Mouse (Mus musculus): ENCODE data around the gene Adam11. TPM values are rescaled to one million over a fixed set of nuclear protein-coding genes. Genes with fewer than 3 reads are reported as not detected.
"Not testable (repeated sequence)": the region's sequence is repeated elsewhere in the genome, so short reads cannot be mapped to it uniquely, and the experiment has no call there.

The Adam11 gene
- 1 to 10 TPM; 2.9 to 3.4 TPM for total RNA-seq (2021)
- 9.2 and 11.0 TPM in 2 replicates for polyA plus RNA-seq (2012; rRNA removed)
- long read RNA-seq, partial matches to known transcripts, result 0 of 3 reads
- long read RNA-seq, other reads (novel, unspliced or antisense), result 3 of 3 reads

DNA sequence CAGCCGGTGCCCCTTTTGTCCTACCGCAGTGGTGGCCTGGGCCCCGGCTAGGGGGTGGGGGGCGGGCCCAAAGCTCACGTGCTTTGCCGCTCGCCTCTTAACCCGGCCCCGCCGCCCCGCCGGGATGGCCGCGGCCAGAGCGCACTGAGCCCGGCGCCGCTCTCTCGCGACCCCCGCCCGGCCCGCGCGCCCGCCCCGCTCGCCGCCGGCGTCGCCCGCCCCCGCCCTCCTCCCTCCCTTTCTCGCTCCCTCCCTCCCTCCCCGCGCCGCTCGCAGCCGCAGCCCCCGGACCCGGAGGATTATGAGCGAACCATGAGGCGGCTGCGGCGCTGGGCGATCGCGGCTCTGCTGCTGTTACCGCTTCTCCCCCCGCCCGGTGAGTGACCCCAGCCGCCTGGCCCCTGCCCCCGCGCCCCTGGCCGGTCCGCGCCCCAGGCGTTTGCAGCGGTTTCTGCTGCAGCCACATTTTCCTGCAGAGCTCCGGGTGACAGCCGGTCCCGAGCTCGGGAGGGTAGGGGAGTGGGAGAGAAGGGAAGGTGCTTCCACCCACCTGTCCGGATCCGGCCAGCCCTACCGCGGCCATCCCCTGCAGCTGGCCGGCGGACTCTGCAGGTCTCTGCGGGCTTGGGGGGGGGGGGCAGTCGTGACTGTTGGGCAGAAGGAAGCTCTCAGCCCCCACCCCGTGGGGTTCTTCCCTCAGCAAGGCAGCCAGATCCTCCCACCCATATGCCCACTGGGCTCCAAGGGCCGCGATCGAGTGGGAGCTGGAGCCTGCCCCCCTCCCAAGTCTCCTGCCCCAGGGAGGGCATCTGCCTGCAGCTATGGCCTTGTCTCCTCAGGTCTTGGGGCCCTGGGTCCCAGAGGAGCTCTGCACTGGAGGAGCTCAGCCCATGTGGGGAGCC, at the start of gene Adam11:
Gene Adam11, plus strand, starts transcription at position 131 of the 902 bp plus-strand sequence.
- DNase-seq, result no peak

GRCm38 (mm10) chr11:102712411-102712810, 48.8 kb upstream of the Adam11 start:
- DNase-seq, result no peak

DNA sequence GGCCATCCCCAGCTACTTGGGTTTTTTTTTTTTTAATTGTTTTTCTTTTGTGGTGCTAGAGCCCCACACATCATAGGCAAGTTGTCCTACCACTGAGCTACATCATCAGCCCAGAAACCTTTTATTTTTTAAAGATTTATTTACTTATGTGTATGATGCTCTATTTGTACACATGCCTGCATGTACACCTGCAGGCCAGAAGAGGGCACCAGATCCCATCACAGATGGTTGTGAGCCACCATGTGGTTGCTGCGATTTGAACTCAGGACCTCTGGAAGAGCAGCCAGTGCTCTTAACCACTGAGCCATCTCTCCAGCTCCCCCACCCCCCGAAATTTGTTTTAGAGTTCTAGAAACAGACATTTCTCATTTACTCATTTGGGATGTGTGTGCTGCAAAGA, 46.7 kb upstream of the Adam11 start:
- not testable (repeated sequence) for DNase-seq

DNA sequence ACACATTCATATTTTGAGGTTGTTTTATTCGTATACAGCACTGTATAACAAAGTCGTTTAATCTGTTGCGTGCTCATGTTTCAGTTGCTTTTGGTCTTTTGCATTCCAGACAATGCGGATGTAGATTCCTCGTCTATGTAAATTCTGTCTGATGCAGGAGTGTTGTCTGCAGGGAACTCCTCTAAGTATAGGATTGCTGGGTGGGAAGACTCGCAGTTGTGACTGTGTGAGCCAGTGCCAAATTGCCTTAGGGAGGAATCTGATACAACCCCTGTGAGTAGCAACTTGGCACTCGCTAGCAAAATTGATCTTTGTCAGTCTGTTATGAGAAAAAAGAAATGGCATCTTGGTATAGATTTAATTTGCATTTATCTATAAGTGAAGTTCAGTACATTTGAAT, 45.1 kb upstream of the Adam11 start:
- no peak for DNase-seq

DNA sequence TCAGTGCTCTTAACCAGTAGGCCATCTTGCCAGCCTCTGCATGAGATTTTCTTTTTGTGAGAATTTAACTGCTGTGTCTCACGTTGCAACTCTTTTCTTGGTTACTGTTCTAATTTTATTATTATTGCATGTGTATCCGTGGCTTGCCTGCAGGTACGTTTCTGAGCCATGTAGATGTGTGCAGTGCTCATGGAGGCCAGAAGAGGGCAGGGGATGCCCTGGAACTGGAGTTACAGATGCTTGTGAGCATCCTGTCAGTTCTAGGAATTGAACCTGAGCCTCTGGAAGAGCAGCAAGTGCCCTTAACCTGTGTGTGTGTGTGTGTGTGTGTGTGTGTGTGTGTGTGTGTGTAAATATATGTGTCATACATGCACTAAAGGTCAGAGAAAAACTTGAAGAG, 35.7 kb upstream of the Adam11 start:
- DNase-seq, result peak; percentile 27

DNA sequence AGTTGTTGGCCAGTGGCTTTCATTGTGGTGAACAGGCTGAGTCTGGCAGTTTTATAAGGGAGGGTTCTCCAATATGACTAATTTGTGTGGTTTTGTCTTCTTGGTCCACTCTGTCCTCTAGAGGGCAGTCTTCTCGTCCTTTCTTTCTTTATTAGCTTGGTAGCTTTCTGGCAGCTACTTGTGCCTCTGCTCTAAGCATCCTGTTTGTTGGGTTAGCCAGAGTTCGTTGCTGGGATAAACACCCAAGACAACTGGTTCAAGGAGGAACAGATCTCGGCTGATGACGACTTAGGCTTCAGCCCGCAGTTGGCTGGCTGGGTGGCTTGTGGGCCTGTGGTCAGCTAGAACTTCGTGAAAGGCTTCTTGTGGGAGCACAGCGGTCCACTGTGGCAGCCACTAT, 32.6 kb upstream of the Adam11 start:
- DNase-seq, result peak; percentile 31

DNA sequence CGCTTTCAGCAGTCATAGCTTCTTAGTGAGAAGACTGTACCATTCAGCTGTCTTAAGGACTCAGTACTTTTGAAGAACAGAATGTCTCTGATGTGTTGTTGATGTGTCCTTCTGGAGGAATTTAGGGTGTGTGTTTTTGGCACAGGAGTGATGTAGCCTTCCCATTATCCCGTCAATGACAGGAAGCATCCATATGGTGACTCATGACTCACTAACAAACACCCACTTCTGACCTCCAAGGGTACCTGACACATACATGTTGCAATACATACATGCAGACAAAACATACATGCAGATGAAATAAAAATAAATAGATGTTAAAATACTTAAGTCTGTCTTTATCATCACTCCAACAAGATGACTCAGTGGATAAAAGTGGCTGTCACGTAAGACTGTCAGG, 31.4 kb upstream of the Adam11 start:
- no peak for DNase-seq

- no peak for DNase-seq
Measured at GRCm38 (mm10) chr11:102731366-102731765, 29.9 kb upstream of the Adam11 start.

GRCm38 (mm10) chr11:102733146-102733545, 28.1 kb upstream of the Adam11 start:
- no peak for DNase-seq

DNA sequence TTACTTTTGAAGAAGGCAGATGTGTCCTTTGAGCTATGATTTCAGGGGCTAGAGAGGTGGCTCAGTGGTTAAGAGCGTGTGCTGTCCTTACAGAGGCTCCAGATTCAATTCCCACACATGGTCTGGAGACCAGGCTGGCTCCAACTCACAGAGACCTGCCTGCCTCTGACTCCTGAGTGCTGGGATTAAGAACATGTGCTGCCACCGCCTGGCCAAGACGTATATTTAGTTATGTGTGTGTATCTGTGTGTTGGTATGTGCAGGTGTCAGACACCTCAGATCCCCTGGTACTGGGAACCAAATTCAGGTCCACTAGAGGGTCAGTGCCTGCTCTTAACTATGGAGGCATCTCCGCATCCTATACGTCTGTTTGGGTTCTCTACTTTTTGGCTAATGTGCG, 26.3 kb upstream of the Adam11 start:
- no peak for DNase-seq

GRCm38 (mm10) chr11:102738046-102738445, 23.2 kb upstream of the Adam11 start:
- DNase-seq, result no peak

- DNase-seq, result peak; percentile 41
Measured at GRCm38 (mm10) chr11:102739278-102739966, 21.8 kb upstream of the Adam11 start.

DNA sequence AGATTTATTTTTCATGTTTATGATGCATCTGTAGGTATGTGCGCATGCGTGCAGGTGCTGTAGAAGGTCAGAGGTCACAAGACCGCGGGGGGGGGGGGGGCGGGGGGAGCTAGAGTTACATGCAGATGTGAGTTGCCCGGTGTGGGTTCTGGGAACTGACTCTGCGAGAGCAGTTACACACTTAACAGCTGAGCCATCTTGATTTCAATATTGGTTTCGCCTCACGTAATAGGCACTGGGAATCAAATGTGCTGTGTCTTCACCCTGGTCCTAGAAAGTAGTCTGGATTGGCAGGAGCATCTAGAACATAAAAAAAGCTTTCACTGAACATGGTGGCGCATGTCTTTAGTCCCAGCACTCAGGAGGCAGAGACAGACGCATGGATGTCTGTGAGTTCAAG, 20.6 kb upstream of the Adam11 start:
- DNase-seq, result no peak

DNA sequence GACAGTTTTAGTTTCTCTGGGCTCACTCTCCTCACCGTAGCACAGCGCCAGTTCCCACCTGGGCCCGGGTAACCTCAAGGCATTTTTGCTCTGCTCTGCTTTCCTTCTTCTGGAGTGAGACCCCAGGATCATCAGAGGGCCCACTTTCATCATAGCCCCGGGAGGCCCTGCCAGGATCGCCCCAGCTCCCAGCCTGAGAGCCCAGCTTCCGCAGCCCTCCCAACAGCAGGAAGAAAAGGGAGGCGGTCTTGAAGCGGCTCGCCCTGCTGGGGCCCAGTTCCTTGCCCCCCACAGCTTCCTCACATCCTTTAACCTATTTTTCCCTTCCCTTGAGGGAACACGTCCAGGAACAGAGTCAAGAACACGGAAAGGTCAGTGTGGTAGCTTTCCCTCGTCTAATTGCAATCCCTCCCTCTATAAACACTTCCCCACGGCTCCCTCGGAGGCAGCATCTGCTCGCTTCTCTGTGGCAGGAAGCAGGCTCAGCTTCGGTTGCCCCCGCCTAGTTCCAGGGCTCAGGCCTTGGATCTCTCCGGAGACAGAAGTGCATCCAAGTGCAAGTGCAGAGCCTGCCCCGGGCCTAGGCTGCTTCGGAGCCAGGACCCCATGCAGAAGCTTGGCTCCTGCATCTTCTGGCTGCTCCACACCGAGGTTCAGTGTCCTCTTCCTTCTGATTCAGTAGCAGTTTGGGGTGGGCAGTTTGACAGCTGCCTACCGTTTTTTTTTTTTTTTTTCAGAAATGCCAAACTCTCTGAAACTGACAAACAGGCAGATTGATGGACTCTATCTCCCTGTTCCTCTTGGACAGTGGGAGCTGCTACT, 19.9 kb upstream of the Adam11 start:
- peak; percentile 40 for DNase-seq

GRCm38 (mm10) chr11:102742066-102742465, 19.2 kb upstream of the Adam11 start:
- DNase-seq, result no peak

GRCm38 (mm10) chr11:102742843-102743242, 18.4 kb upstream of the Adam11 start:
- DNase-seq, result no peak

GRCm38 (mm10) chr11:102744746-102745145, 16.5 kb upstream of the Adam11 start:
- peak; percentile 63 for DNase-seq

GRCm38 (mm10) chr11:102747866-102748265, 13.4 kb upstream of the Adam11 start:
- DNase-seq, result no peak

DNA sequence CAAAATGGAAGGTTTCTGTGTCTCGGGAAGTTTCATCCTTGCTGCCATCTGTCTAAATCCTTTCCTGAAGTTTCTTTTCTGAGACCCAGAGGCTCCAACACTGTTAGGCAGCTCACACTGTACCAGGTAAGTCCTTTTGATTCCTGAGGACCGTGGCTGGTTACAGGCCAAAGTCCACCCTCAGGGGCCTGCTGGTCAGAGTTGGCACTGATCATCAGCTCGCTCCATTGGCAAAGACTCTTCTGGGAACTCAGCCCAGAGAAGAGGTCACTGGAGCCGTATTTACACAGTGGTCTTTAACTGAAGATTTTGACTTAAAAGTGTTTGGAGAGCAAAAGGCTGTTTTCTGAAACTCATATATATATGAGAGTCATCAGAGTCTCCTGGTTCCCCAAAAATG, 12.9 kb upstream of the Adam11 start:
- DNase-seq, result peak; percentile 54

DNA sequence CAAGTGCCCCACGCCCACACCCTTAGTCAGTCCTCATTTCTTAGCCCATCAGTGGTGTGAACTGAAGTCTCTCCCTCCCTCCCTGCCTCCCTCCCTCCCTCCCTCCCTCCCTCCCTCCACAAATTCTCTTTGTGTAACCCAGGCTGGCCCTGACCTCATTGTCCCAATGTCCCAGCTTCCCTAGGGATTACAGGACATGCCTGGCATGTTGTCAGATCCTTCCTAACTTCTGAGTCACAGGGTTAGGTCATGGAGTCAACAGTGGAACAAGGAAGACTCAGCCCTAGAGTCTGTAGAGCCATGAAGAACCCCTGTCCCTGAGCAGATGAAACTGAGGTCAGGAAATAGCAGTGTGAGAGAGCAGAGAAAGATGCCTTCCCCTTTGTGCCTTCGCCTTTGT, 11.5 kb upstream of the Adam11 start:
- DNase-seq, result peak; percentile 83

- peak; percentile 34 for DNase-seq
Measured at GRCm38 (mm10) chr11:102752896-102753590, 8.2 kb upstream of the Adam11 start.
